ENCODE assay signal across 10 mouse cellular contexts in the genomic region with DNA sequence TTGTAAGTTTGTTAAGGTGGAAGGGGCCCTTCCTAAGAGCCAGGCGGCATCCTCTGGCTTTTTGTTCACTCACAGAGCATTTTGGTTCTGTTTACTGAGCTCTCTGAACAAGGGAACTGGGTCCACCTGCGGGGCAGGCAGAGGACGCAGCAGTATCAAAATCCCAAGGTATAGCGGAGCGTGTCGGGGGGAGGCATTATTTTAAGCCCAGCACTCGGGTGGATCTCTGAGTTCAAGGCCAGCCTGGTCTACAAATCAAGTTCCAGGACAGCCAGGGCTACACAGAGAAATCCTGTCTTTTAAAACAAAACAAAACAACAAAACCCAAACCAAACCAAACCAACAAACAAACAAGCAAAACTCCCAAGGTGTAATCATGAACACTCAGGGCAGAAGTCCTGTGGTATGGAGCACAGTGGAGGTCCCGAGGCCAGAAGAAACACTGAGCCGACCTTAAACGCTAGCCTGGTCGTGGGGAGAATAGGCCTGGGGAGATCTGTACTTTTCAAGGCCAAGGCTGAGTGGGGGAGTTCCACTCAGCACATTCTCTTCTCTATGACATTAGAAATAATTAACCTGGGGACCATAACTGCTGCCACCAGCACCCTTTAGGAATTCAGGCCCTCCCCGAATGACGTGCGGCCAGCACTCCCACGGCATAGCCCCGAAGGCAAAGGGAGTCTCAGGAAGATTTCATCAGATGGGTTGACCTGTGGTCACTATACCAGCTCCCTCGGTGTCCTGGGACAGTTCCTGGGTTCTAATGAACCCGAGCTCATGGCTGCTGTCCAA. TPM values are rescaled to one million over a fixed set of nuclear protein-coding genes. Genes with fewer than 3 reads are reported as not detected.
DNase-seq lines count a peak whose midpoint lies in the region; ATAC-seq and TF ChIP-seq lines count a peak whose summit lies in the region.
"Had no signal": no experiment of that assay in that cellular context is flagged by ENCODE, and none has a peak within 500 bp of the region (broad histone marks: within the 10 kb centered on the region; RNA-seq: fewer than 3 reads in every experiment).

No protein-coding gene starts in this region.

- no peak for DNase-seq in heart, postnatal 4 days
- DNase-seq in midbrain, embryonic 10.5 days (ENCODE audit: low spot score): no peak
- DNase-seq in midbrain, embryonic 11.5 days (ENCODE audit: low spot score, missing footprints): no peak
- DNase-seq: lung, adult 18-20 months had no signal

- H3K4me3 ChIP-seq in heart, embryonic 11.5 days (ENCODE audit: low read depth, low read length): peak overlapping the region; percentile 32
- H3K4me3 ChIP-seq in embryonic facial prominence, embryonic 13.5 days: peak overlapping the region; percentile 31
- no peak overlapping the region for H3K4me3 ChIP-seq in kidney, embryonic 14.5 days (ENCODE audit: low read length)
- peak overlapping the region; percentile 40 for H3K4me3 ChIP-seq in myocyte
- H3K4me3 ChIP-seq in midbrain, embryonic 15.5 days: no peak overlapping the region
- no peak overlapping the region for H3K4me3 ChIP-seq in midbrain, embryonic 10.5 days
- no peak overlapping the region for H3K4me3 ChIP-seq in midbrain, embryonic 11.5 days (ENCODE audit: low read depth, low read length)

- no peaks in the 10 kb centered on the region for H3K36me3 ChIP-seq in heart, embryonic 11.5 days (ENCODE audit: control insufficient read depth, insufficient read depth, low read length)
- no peaks in the 10 kb centered on the region for H3K36me3 ChIP-seq in embryonic facial prominence, embryonic 13.5 days
- no peaks in the 10 kb centered on the region for H3K36me3 ChIP-seq in kidney, embryonic 14.5 days (ENCODE audit: control insufficient read depth, insufficient read depth, low read length)
- no peaks in the 10 kb centered on the region for H3K36me3 ChIP-seq in myocyte (ENCODE audit: control insufficient read depth, insufficient read depth)
- no peaks in the 10 kb centered on the region for H3K36me3 ChIP-seq in midbrain, embryonic 15.5 days (replicated peaks)
- H3K36me3 ChIP-seq in midbrain, embryonic 10.5 days: no peaks in the 10 kb centered on the region
- H3K36me3 ChIP-seq in midbrain, embryonic 11.5 days (ENCODE audit: control insufficient read depth, insufficient read depth, low read length): no peaks in the 10 kb centered on the region

- H3K27ac ChIP-seq in heart, embryonic 11.5 days (ENCODE audit: low read depth, low read length): peak overlapping the region; percentile 86
- peak overlapping the region; percentile 90 for H3K27ac ChIP-seq in embryonic facial prominence, embryonic 13.5 days
- H3K27ac ChIP-seq in kidney, embryonic 14.5 days (ENCODE audit: low read depth, low read length): 0 out of 2 replicates have a peak overlapping the region, but pooled peaks have one; percentile 24
- no peak overlapping the region for H3K27ac ChIP-seq in midbrain, embryonic 15.5 days
- no peak overlapping the region for H3K27ac ChIP-seq in midbrain, embryonic 10.5 days (replicated peaks)
- H3K27ac ChIP-seq in midbrain, embryonic 11.5 days (ENCODE audit: low read depth, low read length): no peak overlapping the region

- peaks cover 14% of the 10 kb centered on the region for H3K4me1 ChIP-seq in heart, embryonic 11.5 days (ENCODE audit: control insufficient read depth, insufficient read depth, low read length)
- H3K4me1 ChIP-seq in embryonic facial prominence, embryonic 13.5 days: peaks cover 23% of the 10 kb centered on the region
- H3K4me1 ChIP-seq in kidney, embryonic 14.5 days (ENCODE audit: control insufficient read depth, insufficient read depth, low read length): 0 out of 2 replicates have a peak, but pooled peaks cover 4% of the 10 kb centered on the region
- peaks cover 4% of the 10 kb centered on the region; the same call in 1 of the 2 replicates for H3K4me1 ChIP-seq in midbrain, embryonic 15.5 days
- H3K4me1 ChIP-seq in midbrain, embryonic 10.5 days: peaks cover 17% of the 10 kb centered on the region
- no peaks in the 10 kb centered on the region for H3K4me1 ChIP-seq in midbrain, embryonic 11.5 days (ENCODE audit: control insufficient read depth, insufficient read depth, low read length)

- H3K9ac ChIP-seq in heart, embryonic 11.5 days (ENCODE audit: low read depth, low read length): peak overlapping the region; percentile 60
- peak overlapping the region; percentile 59 for H3K9ac ChIP-seq in embryonic facial prominence, embryonic 13.5 days
- no peak overlapping the region; the same call in 1 of the 2 replicates for H3K9ac ChIP-seq in kidney, embryonic 14.5 days (ENCODE audit: low read depth, low read length)
- no peak overlapping the region for H3K9ac ChIP-seq in midbrain, embryonic 15.5 days
- no peak overlapping the region for H3K9ac ChIP-seq in midbrain, embryonic 11.5 days (ENCODE audit: low read length)

- peak overlapping the region; percentile 61 for H3K4me2 ChIP-seq in heart, embryonic 11.5 days
- peak overlapping the region; percentile 57 for H3K4me2 ChIP-seq in embryonic facial prominence, embryonic 13.5 days
- peak overlapping the region; percentile 29; the same call in 1 of the 2 replicates for H3K4me2 ChIP-seq in kidney, embryonic 14.5 days (replicated peaks; ENCODE audit: low read depth, low read length)
- H3K4me2 ChIP-seq in myocyte (ENCODE audit: low read depth): peak overlapping the region; percentile 91
- H3K4me2 ChIP-seq in midbrain, embryonic 15.5 days: no peak overlapping the region
- H3K4me2 ChIP-seq in midbrain, embryonic 11.5 days: no peak overlapping the region

- TF ChIP-seq POLR2A in myocyte (IDR thresholded peaks at IDR 0.05; ENCODE audit: insufficient read length, low read depth): peak; percentile 8

- H3ac ChIP-seq in myocyte (ENCODE audit: control insufficient read depth, insufficient read length): no peak overlapping the region

- no peaks in the 10 kb centered on the region for H3K9me3 ChIP-seq in heart, embryonic 11.5 days (replicated peaks; ENCODE audit: control insufficient read depth, low read length)
- H3K9me3 ChIP-seq in embryonic facial prominence, embryonic 13.5 days: no peaks in the 10 kb centered on the region
- H3K9me3 ChIP-seq in kidney, embryonic 14.5 days (ENCODE audit: control insufficient read depth, low read length): no peaks in the 10 kb centered on the region
- no peaks in the 10 kb centered on the region for H3K9me3 ChIP-seq in midbrain, embryonic 15.5 days
- no peaks in the 10 kb centered on the region for H3K9me3 ChIP-seq in midbrain, embryonic 10.5 days (replicated peaks)
- no peaks in the 10 kb centered on the region for H3K9me3 ChIP-seq in midbrain, embryonic 11.5 days (ENCODE audit: control insufficient read depth, low read length)

- WGBS in heart, embryonic 11.5 days (ENCODE audit: insufficient replicate concordance): 60% methylated on average over 18 of the region's 18 CpGs
- WGBS in embryonic facial prominence, embryonic 13.5 days: 75% methylated on average over 18 of the region's 18 CpGs
- WGBS in kidney, embryonic 14.5 days: 63% methylated on average over 18 of the region's 18 CpGs
- WGBS in midbrain, embryonic 15.5 days: 82% methylated on average over 18 of the region's 18 CpGs
- 81% methylated on average over 18 of the region's 18 CpGs for WGBS in midbrain, embryonic 10.5 days
- WGBS in midbrain, embryonic 11.5 days: 84% methylated on average over 18 of the region's 18 CpGs

- H3K79me2 ChIP-seq in myocyte (ENCODE audit: control insufficient read depth, insufficient read depth): no peaks in the 10 kb centered on the region

- ATAC-seq in heart, embryonic 11.5 days (replicated peaks; ENCODE audit: insufficient number of reproducible peaks, low FRiP score, low TSS enrichment): no peak
- no peak for ATAC-seq in embryonic facial prominence, embryonic 13.5 days (ENCODE audit: insufficient number of reproducible peaks, insufficient read depth, low FRiP score, low TSS enrichment, low read depth)
- no peak for ATAC-seq in kidney, embryonic 14.5 days (ENCODE audit: low FRiP score, low TSS enrichment)
- ATAC-seq in midbrain, embryonic 15.5 days (replicated peaks): no peak
- no peak for ATAC-seq in midbrain, embryonic 11.5 days (ENCODE audit: low FRiP score)
- ATAC-seq: activated CD4-positive, CD25-positive, alpha-beta regulatory T cell, adult 4 months had no signal

- no peaks in the 10 kb centered on the region for H3K27me3 ChIP-seq in heart, embryonic 11.5 days (ENCODE audit: control insufficient read depth, insufficient read depth, low read length)
- no peaks in the 10 kb centered on the region for H3K27me3 ChIP-seq in embryonic facial prominence, embryonic 13.5 days
- H3K27me3 ChIP-seq in kidney, embryonic 14.5 days (ENCODE audit: control insufficient read depth, insufficient read depth, low read length): no peaks in the 10 kb centered on the region
- no peaks in the 10 kb centered on the region for H3K27me3 ChIP-seq in myocyte (ENCODE audit: control insufficient read depth, insufficient read depth, insufficient read length)
- no peaks in the 10 kb centered on the region for H3K27me3 ChIP-seq in midbrain, embryonic 15.5 days (replicated peaks)
- H3K27me3 ChIP-seq in midbrain, embryonic 10.5 days (ENCODE audit: low read depth, poor library complexity, severe bottlenecking): peaks cover 24% of the 10 kb centered on the region
- H3K27me3 ChIP-seq in midbrain, embryonic 11.5 days (ENCODE audit: control insufficient read depth, insufficient read depth, low read length): no peaks in the 10 kb centered on the region

RNA-seq across cellular contexts. Expression of a gene that starts 10.4 kb away (rescaled TPM):
- polyA plus RNA-seq in heart, embryonic 11.5 days (2014; fragmentation: Nextera tagmentation; extraction: Ambion mirVana): 23.6 and 27.9 TPM in 2 replicates
- 10 to 100 TPM; 51.1 to 51.5 TPM for total RNA-seq in heart, postnatal 4 days (2021)
- polyA plus RNA-seq in embryonic facial prominence, embryonic 13.5 days (2015; fragmentation: Nextera tagmentation; extraction: Ambion mirVana): 18.6 and 18.7 TPM in 2 replicates
- 17.3 and 28.4 TPM in 2 replicates for polyA plus RNA-seq in kidney, embryonic 14.5 days (2014; fragmentation: Nextera tagmentation; extraction: Ambion mirVana)
- polyA plus RNA-seq in myocyte (2012; fragmentation: generic; extraction: Trizol): 47.6 TPM
- 35.4 and 36.5 TPM in 2 replicates for polyA plus RNA-seq in midbrain, embryonic 15.5 days (2015; fragmentation: Nextera tagmentation; extraction: Ambion mirVana)
- polyA plus RNA-seq in midbrain, embryonic 10.5 days (2016; fragmentation: Nextera tagmentation; extraction: Ambion mirVana): 15.9 and 20.0 TPM in 2 replicates
- polyA plus RNA-seq in midbrain, embryonic 11.5 days (2014; fragmentation: Nextera tagmentation; extraction: Ambion mirVana): 10.5 and 12.9 TPM in 2 replicates

RNA-seq across cellular contexts. Expression of a gene that starts 28.8 kb away (rescaled TPM):
- 80.7 and 86.3 TPM in 2 replicates for polyA plus RNA-seq in heart, embryonic 11.5 days (2014; fragmentation: Nextera tagmentation; extraction: Ambion mirVana)
- 10 to 100 TPM; 58.2 to 59.5 TPM for total RNA-seq in heart, postnatal 4 days (2021)
- 78.4 and 80.4 TPM in 2 replicates for polyA plus RNA-seq in embryonic facial prominence, embryonic 13.5 days (2015; fragmentation: Nextera tagmentation; extraction: Ambion mirVana)
- 73.9 and 90.1 TPM in 2 replicates for polyA plus RNA-seq in kidney, embryonic 14.5 days (2014; fragmentation: Nextera tagmentation; extraction: Ambion mirVana)
- 126 TPM for polyA plus RNA-seq in myocyte (2012; fragmentation: generic; extraction: Trizol)
- polyA plus RNA-seq in midbrain, embryonic 15.5 days (2015; fragmentation: Nextera tagmentation; extraction: Ambion mirVana): 234 and 240 TPM in 2 replicates
- 85.4 and 101 TPM in 2 replicates for polyA plus RNA-seq in midbrain, embryonic 10.5 days (2016; fragmentation: Nextera tagmentation; extraction: Ambion mirVana)
- polyA plus RNA-seq in midbrain, embryonic 11.5 days (2014; fragmentation: Nextera tagmentation; extraction: Ambion mirVana): 121 and 129 TPM in 2 replicates

RNA-seq across cellular contexts. Expression of a gene that starts 41.7 kb away (rescaled TPM):
- 53.9 and 66.3 TPM in 2 replicates for polyA plus RNA-seq in heart, embryonic 11.5 days (2014; fragmentation: Nextera tagmentation; extraction: Ambion mirVana)
- total RNA-seq in heart, postnatal 4 days (2021): 10 to 100 TPM; 59.1 to 63.2 TPM
- polyA plus RNA-seq in embryonic facial prominence, embryonic 13.5 days (2015; fragmentation: Nextera tagmentation; extraction: Ambion mirVana): 136 and 146 TPM in 2 replicates
- polyA plus RNA-seq in kidney, embryonic 14.5 days (2014; fragmentation: Nextera tagmentation; extraction: Ambion mirVana): 73.0 and 139 TPM in 2 replicates
- polyA plus RNA-seq in myocyte (2012; fragmentation: generic; extraction: Trizol): 17.6 TPM
- 108 and 129 TPM in 2 replicates for polyA plus RNA-seq in midbrain, embryonic 15.5 days (2015; fragmentation: Nextera tagmentation; extraction: Ambion mirVana)
- polyA plus RNA-seq in midbrain, embryonic 10.5 days (2016; fragmentation: Nextera tagmentation; extraction: Ambion mirVana): 137 TPM in 2 replicates
- polyA plus RNA-seq in midbrain, embryonic 11.5 days (2014; fragmentation: Nextera tagmentation; extraction: Ambion mirVana): 112 and 115 TPM in 2 replicates

RNA-seq across cellular contexts. Expression of a gene that starts 42.5 kb away (rescaled TPM):
- polyA plus RNA-seq in heart, embryonic 11.5 days (2014; fragmentation: Nextera tagmentation; extraction: Ambion mirVana): 0.50 and 0.84 TPM in 2 replicates
- not detected for total RNA-seq in heart, postnatal 4 days (2021)
- 0.90 and 2.1 TPM in 2 replicates for polyA plus RNA-seq in embryonic facial prominence, embryonic 13.5 days (2015; fragmentation: Nextera tagmentation; extraction: Ambion mirVana)
- polyA plus RNA-seq in kidney, embryonic 14.5 days (2014; fragmentation: Nextera tagmentation; extraction: Ambion mirVana): 1.3 and 1.4 TPM in 2 replicates
- polyA plus RNA-seq in myocyte (2012; fragmentation: generic; extraction: Trizol): 0.47 TPM
- polyA plus RNA-seq in midbrain, embryonic 15.5 days (2015; fragmentation: Nextera tagmentation; extraction: Ambion mirVana): 1.0 and 1.1 TPM in 2 replicates
- polyA plus RNA-seq in midbrain, embryonic 10.5 days (2016; fragmentation: Nextera tagmentation; extraction: Ambion mirVana): 0.29 and 0.62 TPM in 2 replicates
- polyA plus RNA-seq in midbrain, embryonic 11.5 days (2014; fragmentation: Nextera tagmentation; extraction: Ambion mirVana): 0.56 and 0.68 TPM in 2 replicates

Comparison
In these comparisons a context has a peak if more than half of its experiments do, and no peak if none do; other contexts are left out.
1. H3K27ac ChIP-seq: peak in heart, embryonic 11.5 days (single experiment), embryonic facial prominence, embryonic 13.5 days (single experiment) and kidney, embryonic 14.5 days (single experiment); none in midbrain, embryonic 15.5 days (single experiment), midbrain, embryonic 10.5 days (single experiment) and midbrain, embryonic 11.5 days (single experiment).
2. H3K4me2 ChIP-seq: peak in heart, embryonic 11.5 days (single experiment), embryonic facial prominence, embryonic 13.5 days (single experiment), kidney, embryonic 14.5 days (single experiment) and myocyte (single experiment); none in midbrain, embryonic 15.5 days (single experiment) and midbrain, embryonic 11.5 days (single experiment).
3. H3K4me3 ChIP-seq: peak in heart, embryonic 11.5 days (single experiment), embryonic facial prominence, embryonic 13.5 days (single experiment) and myocyte (single experiment); none in kidney, embryonic 14.5 days (single experiment), midbrain, embryonic 15.5 days (single experiment), midbrain, embryonic 10.5 days (single experiment) and midbrain, embryonic 11.5 days (single experiment).
4. H3K9ac ChIP-seq: peak in heart, embryonic 11.5 days (single experiment) and embryonic facial prominence, embryonic 13.5 days (single experiment); none in kidney, embryonic 14.5 days (single experiment), midbrain, embryonic 15.5 days (single experiment) and midbrain, embryonic 11.5 days (single experiment).